Mouse (Mus musculus) right cerebral cortex, postnatal 25 days (tissue): ENCODE results near the gene Fam228a.
"Not testable (repeated sequence)": the region's sequence is repeated elsewhere in the genome, so short reads cannot be mapped to it uniquely, and the experiment has no call there.

Source experiments
- DNase-seq: peaks from one replicate; pipeline ENCODE4 v3.0.0; 2022

The Fam228a gene

GRCm38 (mm10) chr12:4715606-4716005, 22.6 kb downstream of the Fam228a start:
- no peak for DNase-seq

- no peak for DNase-seq
These were observed 24.9 kb downstream of the Fam228a start for GRCm38 (mm10) chr12:4713361-4713760.

- no peak for DNase-seq
These were observed 28.3 kb downstream of the Fam228a start for GRCm38 (mm10) chr12:4709926-4710325.

- DNase-seq = no peak
These were observed 29.2 kb downstream of the Fam228a start for GRCm38 (mm10) chr12:4708881-4709604.

GRCm38 (mm10) chr12:4708296-4708695, 29.9 kb downstream of the Fam228a start:
- DNase-seq = no peak

GRCm38 (mm10) chr12:4707488-4708017, 30.7 kb downstream of the Fam228a start:
- no peak for DNase-seq

- no peak for DNase-seq
These were observed 31.3 kb downstream of the Fam228a start for GRCm38 (mm10) chr12:4706901-4707300.

GRCm38 (mm10) chr12:4706175-4706574, 32.1 kb downstream of the Fam228a start:
- no peak for DNase-seq

- not testable (repeated sequence) for DNase-seq
These were observed 32.6 kb downstream of the Fam228a start for GRCm38 (mm10) chr12:4705626-4706025.

GRCm38 (mm10) chr12:4694534-4694933, 43.7 kb downstream of the Fam228a start:
- no peak for DNase-seq

GRCm38 (mm10) chr12:4691193-4691592, 47.0 kb downstream of the Fam228a start:
- no peak for DNase-seq

GRCm38 (mm10) chr12:4689341-4689740, 48.9 kb downstream of the Fam228a start:
- DNase-seq = no peak

- DNase-seq = no peak
These were observed 49.8 kb downstream of the Fam228a start for GRCm38 (mm10) chr12:4688386-4688785.

- DNase-seq = no peak
These were observed 52.8 kb downstream of the Fam228a start for GRCm38 (mm10) chr12:4685441-4685840.

GRCm38 (mm10) chr12:4679971-4680370, 58.3 kb downstream of the Fam228a start:
- peak; percentile 75 for DNase-seq

- no peak for DNase-seq
These were observed 61.9 kb downstream of the Fam228a start for GRCm38 (mm10) chr12:4676336-4676735.

- DNase-seq = no peak
These were observed 72.6 kb downstream of the Fam228a start for GRCm38 (mm10) chr12:4665675-4666037.

GRCm38 (mm10) chr12:4664929-4665674, 73.1 kb downstream of the Fam228a start:
- no peak for DNase-seq
